Mouse (Mus musculus): ENCODE data around the gene Nin. TPM values are rescaled to one million over a fixed set of nuclear protein-coding genes. Genes with fewer than 3 reads are reported as not detected.

The Nin gene
- total RNA-seq, 2 experiments from 2014 or later: 53.1 to 56.4 TPM

- DNase-seq (ENCODE audit: low spot score in 2 of 2): no peak
- intact Hi-C loops (cut with DNase I): no loop called here
Observed at GRCm38 (mm10) chr12:70129105-70129504, 15.6 kb upstream of the Nin start.

- DNase-seq (ENCODE audit: low spot score in 2 of 2): no peak
- intact Hi-C loops (cut with DNase I): no loop called here
Observed at GRCm38 (mm10) chr12:70126626-70127025, 13.1 kb upstream of the Nin start.

DNA sequence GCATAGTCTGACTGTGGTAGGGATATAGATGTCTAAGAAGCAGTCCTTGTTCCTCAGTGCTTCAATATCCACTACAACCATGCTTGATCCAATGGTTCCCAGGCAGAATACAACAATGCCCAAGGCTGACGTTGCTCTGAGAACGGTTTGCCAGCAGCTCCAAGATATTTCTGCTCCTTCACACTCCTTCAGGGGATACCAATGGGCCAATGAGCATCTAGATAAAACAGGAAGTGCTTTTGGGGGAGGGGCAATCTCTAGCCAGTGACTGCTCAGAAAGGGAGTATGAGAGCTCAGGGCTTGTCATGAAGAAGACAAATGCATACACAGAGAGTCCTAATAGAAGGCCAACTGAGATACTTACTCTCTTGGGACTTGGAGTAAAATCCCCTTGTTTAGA, 6.0 kb upstream of the Nin start:
- no peak for DNase-seq (ENCODE audit: low spot score in 2 of 2)
- intact Hi-C loops (cut with DNase I): no loop called here

- peak; percentile 57 to 95 for DNase-seq (ENCODE audit: low spot score in 2 of 2)
- intact Hi-C loops (cut with DNase I): no loop called here
Observed at GRCm38 (mm10) chr12:70118721-70119345, 5.3 kb upstream of the Nin start.

- no peak for DNase-seq (ENCODE audit: low spot score in 2 of 2)
- intact Hi-C loops (cut with DNase I): no loop called here
Observed at GRCm38 (mm10) chr12:70117146-70117545, 3.6 kb upstream of the Nin start.

GRCm38 (mm10) chr12:70112090-70112383, 1.5 kb downstream of the Nin start:
- no peak for DNase-seq (ENCODE audit: low spot score in 2 of 2)
- intact Hi-C loops (cut with DNase I): loop anchor here (5.0 kb wide), 1 partner anchor 125 kb away; no protein-coding TSS in a partner anchor

GRCm38 (mm10) chr12:70111367-70112089, 2.0 kb downstream of the Nin start:
- DNase-seq (ENCODE audit: low spot score in 2 of 2): peak; percentile 74 to 76
- intact Hi-C loops (cut with DNase I): loop anchor here (2.0 to 5.0 kb wide), 2 partner anchors 35 to 126 kb away; no protein-coding TSS in a partner anchor

DNA sequence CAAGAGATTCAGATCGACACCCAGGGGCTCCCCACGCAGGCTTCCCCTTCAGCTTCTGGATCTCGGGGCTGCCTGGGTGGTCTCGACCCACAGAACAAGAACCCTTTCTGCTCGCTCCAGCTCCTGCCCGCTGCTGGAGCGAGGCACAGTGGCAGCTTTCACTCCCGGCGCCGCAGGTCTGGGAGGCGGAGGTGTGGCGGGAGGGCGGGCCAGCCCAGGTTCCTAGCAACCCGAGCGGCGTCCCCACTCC, 2.5 kb downstream of the Nin start:
- intact Hi-C loops (cut with DNase I): loop anchor here (2.0 to 5.0 kb wide), 2 partner anchors 34 to 126 kb away; no protein-coding TSS in a partner anchor
- DNase-seq (ENCODE audit: low spot score in 2 of 2): peak in 1 of 2 experiments; percentile 39

GRCm38 (mm10) chr12:70110375-70111116, 3.0 kb downstream of the Nin start:
- intact Hi-C loops (cut with DNase I): loop anchor here (2.0 to 5.0 kb wide), 2 partner anchors 34 to 127 kb away; no protein-coding TSS in a partner anchor

DNA sequence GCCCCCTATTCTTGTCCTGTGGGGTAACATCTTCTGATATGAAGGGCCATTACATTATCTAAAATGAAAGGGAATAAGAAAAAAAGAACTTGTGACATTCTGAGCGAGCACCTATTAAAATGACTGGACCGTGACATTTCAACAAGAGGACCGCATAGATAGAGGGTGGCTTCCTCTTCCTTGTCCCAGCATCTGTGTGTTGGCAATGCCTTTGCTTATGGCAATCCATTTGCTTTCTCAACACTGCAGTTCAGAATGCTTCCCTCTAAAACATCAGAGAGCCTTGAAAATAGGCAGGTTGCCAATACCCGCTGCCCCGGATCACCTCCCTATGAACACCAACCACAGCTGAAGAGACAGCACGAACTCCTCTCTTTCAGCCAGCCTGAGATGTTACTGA, 3.6 kb downstream of the Nin start:
- peak in 1 of 2 experiments; percentile 50 for DNase-seq (ENCODE audit: low spot score in 2 of 2)
- intact Hi-C loops (cut with DNase I): loop anchor here (2.0 to 5.0 kb wide), 2 partner anchors 33 to 127 kb away; no protein-coding TSS in a partner anchor

More at GRCm38 (mm10) chr12:70110375-70111116, 3.0 kb downstream of the Nin start:
- peak; percentile 59 to 89 for DNase-seq (ENCODE audit: low spot score in 2 of 2)

GRCm38 (mm10) chr12:70108104-70108503, 5.4 kb downstream of the Nin start:
- no peak for DNase-seq (ENCODE audit: low spot score in 2 of 2)
- intact Hi-C loops (cut with DNase I): no loop called here

DNA sequence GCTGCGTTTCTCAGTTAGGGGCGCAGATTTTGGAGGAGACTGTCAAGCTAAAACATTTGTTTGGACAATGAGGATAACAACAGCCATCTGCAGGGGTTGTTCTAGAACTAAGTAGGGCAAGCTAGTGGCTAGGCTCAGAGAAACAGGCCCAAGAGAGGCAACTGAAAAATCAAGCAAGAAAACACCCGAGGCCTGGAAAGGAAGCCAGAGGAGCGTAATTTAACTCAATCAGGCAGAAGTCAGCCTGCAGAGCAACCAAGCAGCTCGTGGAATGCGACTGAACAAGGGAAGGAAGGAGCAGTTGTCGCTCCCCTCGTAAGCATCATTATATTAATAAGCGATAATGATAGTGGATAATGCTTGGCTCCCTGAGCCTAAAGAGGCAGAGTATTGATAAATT, 7.0 kb downstream of the Nin start:
- peak in 1 of 2 experiments; percentile 14 for DNase-seq (ENCODE audit: low spot score in 2 of 2)
- intact Hi-C loops (cut with DNase I): no loop called here

GRCm38 (mm10) chr12:70105885-70106284, 7.6 kb downstream of the Nin start:
- DNase-seq (ENCODE audit: low spot score in 2 of 2): no peak
- intact Hi-C loops (cut with DNase I): no loop called here

- no peak for DNase-seq (ENCODE audit: low spot score in 2 of 2)
- intact Hi-C loops (cut with DNase I): no loop called here
Observed at GRCm38 (mm10) chr12:70104776-70105420, 8.6 kb downstream of the Nin start.

GRCm38 (mm10) chr12:70104199-70104598, 9.3 kb downstream of the Nin start:
- DNase-seq (ENCODE audit: low spot score in 2 of 2): no peak
- intact Hi-C loops (cut with DNase I): no loop called here

- DNase-seq (ENCODE audit: low spot score in 2 of 2): no peak
- intact Hi-C loops (cut with DNase I): no loop called here
Observed at GRCm38 (mm10) chr12:70103257-70103656, 10.3 kb downstream of the Nin start.

GRCm38 (mm10) chr12:70102426-70102825, 11.1 kb downstream of the Nin start:
- DNase-seq (ENCODE audit: low spot score in 2 of 2): no peak
- intact Hi-C loops (cut with DNase I): no loop called here

DNA sequence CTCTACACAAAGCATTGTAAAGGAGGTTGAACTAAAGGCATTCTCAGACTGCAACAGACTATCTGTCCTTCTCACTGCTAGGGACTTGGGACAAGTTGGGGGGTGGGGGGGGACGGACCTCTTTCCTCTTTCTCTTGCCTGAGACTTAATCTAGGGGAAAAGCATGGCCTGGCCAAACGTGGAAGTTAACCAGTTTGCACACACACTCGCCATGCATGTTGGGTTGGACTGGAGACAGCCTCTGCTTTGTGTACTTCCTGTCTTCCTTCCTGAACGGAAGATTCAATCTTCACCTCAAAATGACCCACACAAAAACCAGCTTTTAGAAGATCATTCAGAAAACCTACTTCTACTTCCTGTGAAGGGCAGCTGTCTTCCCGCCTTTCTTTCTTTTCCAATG, 11.7 kb downstream of the Nin start:
- intact Hi-C loops (cut with DNase I): no loop called here
- DNase-seq (ENCODE audit: low spot score in 2 of 2): no peak

DNA sequence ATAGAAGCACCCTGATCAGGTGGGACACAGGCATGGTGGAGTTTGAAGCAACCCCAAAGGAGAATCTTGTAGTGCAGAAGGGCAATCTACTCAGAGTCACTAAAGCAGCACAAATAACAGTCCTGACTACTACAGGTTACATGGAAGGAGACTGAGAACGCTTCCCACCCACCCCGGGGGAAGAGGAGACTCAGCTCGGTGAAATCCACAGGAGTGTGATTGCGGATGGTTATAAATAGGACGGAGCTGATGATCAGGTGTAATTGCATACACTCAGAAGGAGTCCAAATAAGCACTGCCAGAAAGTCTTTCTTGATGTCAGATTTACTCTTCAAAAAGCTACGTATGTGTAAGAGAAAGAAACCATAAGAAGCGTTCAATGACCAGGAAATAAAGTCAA, 15.6 kb downstream of the Nin start:
- DNase-seq (ENCODE audit: low spot score in 2 of 2): no peak
- intact Hi-C loops (cut with DNase I): no loop called here

DNA sequence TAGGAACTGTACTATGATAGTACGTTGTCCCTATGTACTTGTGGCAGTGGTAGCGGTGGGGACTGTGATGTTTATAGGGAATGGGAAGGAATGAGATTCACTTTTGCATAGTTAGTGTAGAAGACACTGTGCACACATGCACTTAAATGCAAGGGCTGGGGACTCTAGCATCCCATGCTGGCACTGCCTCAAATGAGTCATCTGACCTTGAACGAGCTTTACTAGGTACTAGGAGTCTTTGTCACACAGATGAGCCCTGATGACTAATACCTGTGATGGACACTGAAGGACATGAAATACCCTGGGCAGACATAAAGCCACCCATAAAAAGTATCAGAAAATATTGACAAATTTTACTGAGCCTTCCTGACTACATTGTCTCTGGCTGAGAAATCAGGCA, 16.2 kb downstream of the Nin start:
- intact Hi-C loops (cut with DNase I): no loop called here

More for the DNA sequence above, 16.2 kb downstream of the Nin start:
- DNase-seq (ENCODE audit: low spot score in 2 of 2): no peak
